Mouse (Mus musculus) Patski (cell line): ENCODE measurements around the gene Lpar1. TPM values are rescaled to one million over a fixed set of nuclear protein-coding genes. Genes with fewer than 3 reads are reported as not detected.

Experiments used
- ATAC-seq: fragments of 100-300 bp; one replicate; pipeline ENCODE4 v1.8.0; 2021
- CTCF ChIA-PET: fragments of 350-600 bp; sonication (Branson Sonifier 250); formaldehyde crosslinking; loops from one replicate; lab custom pipeline; 2022; ENCODE audit warnings: inconsistent platforms; lab: Charles Lee
- POLR2A ChIA-PET: fragments of 350-600 bp; sonication (Branson Sonifier 250); formaldehyde crosslinking; loops from one replicate; lab custom pipeline; 2022; ENCODE audit warnings: antibody characterized with exemption, inconsistent platforms; lab: Charles Lee
- DNase-seq: peaks from one replicate; pipeline ENCODE4 v3.0.0-alpha.2; 2011; ENCODE audit warnings: low read depth, low spot score
- H3K27me3 ChIP-seq: fragments of 371-371 bp; one replicate; pipeline ENCODE4 v1.5.1; 2021
- CTCF ChIP-seq: fragments of 100-300 bp; IDR thresholded peaks from one replicate; pipeline ENCODE4 v1.5.1; 2021
- in situ Hi-C: fragments of 300-500 bp; cut with MboI; formaldehyde crosslinking; loops from 3 replicates; pipeline ENCODE4 v1.11.1; 2018; ENCODE audit warnings: low pct_unique_long_range_greater_than_20kb, mixed read lengths
- polyA plus RNA-seq: library from polyadenylated mRNA; unstranded; gene quantifications from one replicate; pipeline ENCODE4 v1.2.3, GENCODE M21; 2021

Lpar1 gene
- polyA plus RNA-seq, 1 experiment from 2014 or later, result 2.7 TPM

DNA sequence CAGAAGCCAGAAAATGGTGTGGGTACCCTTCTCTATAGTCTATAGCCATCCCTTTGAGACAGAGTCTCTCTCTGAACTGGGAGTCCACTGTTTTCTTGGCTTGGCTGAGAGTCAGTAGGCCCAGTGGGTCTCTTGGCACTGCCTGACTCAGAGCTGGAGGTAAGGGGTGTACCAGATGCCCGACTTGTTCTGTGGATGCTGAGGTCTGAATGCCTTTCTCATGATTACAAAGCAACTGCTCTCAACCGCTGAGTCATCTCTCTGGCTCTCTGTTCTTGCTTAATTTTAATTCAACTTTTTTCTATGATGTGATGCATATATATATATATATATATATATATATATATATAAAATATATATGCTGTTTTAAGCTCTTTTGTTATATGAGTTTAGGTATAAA lies 91.1 kb downstream of the Lpar1 start:
- no peak for DNase-seq
- in situ Hi-C loops, result no loop called here
- H3K27me3 ChIP-seq, result no peaks in the 10 kb centered on the region
- no peak for ATAC-seq
- ChIA-PET CTCF (no interaction called here), POLR2A (interaction anchor here (0.6 kb wide), 1 partner anchor 17 kb away, joined by 3 read pairs; no protein-coding TSS in a partner anchor)
- no peak for TF ChIP-seq CTCF

GRCm38 (mm10) chr4:58453334-58453733 lies 100.4 kb downstream of the Lpar1 start:
- no peak for TF ChIP-seq CTCF
- ChIA-PET CTCF (no interaction called here), POLR2A (no interaction called here)
- in situ Hi-C loops, result no loop called here
- DNase-seq, result no peak
- H3K27me3 ChIP-seq, result no peaks in the 10 kb centered on the region
- ATAC-seq, result no peak

GRCm38 (mm10) chr4:58448825-58449224 lies 104.9 kb downstream of the Lpar1 start:
- DNase-seq (no peak), ATAC-seq (no peak)
- CTCF ChIA-PET, result no interaction called here
- no peak for TF ChIP-seq CTCF
- H3K27me3 ChIP-seq, result no peaks in the 10 kb centered on the region
- in situ Hi-C loops, result no loop called here
- POLR2A ChIA-PET, result no interaction called here

DNA sequence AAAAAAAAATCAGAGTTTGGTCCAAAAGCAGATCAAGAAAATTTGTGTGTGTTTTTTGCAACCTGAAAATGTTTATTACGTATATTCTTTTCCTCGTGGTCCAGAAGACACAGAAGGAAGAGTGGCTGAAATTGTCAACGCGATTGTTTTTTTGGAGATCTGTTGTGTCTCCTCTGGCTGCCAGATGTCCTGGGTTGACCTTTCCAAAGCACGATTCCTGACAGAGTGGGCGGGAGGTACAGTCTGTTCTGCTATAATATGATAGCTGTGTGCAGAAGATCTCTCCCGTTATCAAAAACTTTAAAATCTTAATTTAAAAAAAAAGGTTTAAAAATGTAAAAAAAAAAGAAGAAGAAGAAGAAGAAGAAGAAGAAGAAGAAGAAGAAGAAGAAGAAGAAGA lies 105.9 kb downstream of the Lpar1 start:
- no peak for ATAC-seq
- no peak for DNase-seq
- H3K27me3 ChIP-seq, result no peaks in the 10 kb centered on the region
- POLR2A ChIA-PET, result no interaction called here
- in situ Hi-C loops, result no loop called here
- TF ChIP-seq CTCF, result no peak
- CTCF ChIA-PET, result no interaction called here

- no peaks in the 10 kb centered on the region for H3K27me3 ChIP-seq
- POLR2A ChIA-PET, result no interaction called here
- TF ChIP-seq CTCF, result no peak
- no peak for DNase-seq
- in situ Hi-C loops, result no loop called here
- CTCF ChIA-PET, result no interaction called here
- no peak for ATAC-seq
These were observed 107.9 kb downstream of the Lpar1 start for GRCm38 (mm10) chr4:58445846-58446245.

DNA sequence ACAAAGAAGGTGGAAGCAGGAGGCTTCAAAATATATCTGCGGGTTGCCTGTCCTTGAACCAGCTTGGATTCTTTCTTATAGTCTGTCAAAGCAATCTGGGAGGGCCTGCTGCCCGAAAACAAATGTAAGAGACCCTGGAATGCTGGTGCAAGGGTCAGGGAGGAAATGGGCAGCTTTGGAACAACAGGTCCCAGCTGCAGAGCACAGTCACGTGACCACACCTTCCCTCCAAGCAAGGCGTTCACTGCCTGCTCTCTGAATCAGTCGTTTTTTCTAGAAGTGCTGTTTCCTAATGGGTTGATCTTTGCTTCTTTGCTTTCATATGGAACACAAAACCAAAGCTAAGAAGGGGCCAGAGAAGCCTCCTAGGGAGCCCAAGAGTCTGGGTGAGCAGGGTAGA lies 111.4 kb downstream of the Lpar1 start:
- DNase-seq, result no peak
- in situ Hi-C loops, result no loop called here
- CTCF ChIA-PET, result interaction anchor here (1.0 to 1.7 kb wide), 2 partner anchors 14 to 16 kb away, joined by 3 to 5 read pairs; no protein-coding TSS in a partner anchor

GRCm38 (mm10) chr4:58438654-58439053 lies 115.0 kb downstream of the Lpar1 start:
- CTCF ChIA-PET, result no interaction called here

More for the DNA sequence above, 111.4 kb downstream of the Lpar1 start:
- no peaks in the 10 kb centered on the region for H3K27me3 ChIP-seq
- POLR2A ChIA-PET, result no interaction called here
- no peak for TF ChIP-seq CTCF
- ATAC-seq, result no peak

DNA sequence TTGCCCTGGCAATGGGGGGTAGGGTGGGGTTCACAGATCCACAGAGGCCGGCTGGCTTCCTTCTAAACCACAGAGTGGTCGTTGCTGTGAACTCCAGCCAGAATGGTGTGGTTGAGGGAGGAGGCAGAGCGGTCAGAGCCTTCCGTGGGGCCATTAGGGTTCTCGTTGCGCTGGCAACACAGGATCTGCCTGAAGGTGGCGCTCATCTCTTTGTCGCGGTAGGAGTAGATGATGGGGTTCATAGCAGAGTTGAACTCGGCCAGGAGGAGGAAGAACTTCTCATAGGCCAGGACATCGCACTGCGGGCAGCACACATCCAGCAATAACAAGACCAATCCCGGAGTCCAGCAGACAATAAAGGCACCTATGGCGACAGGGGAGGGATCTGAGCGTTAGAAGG lies 116.4 kb downstream of the Lpar1 start:
- TF ChIP-seq CTCF, result no peak
- no peak for DNase-seq

More at GRCm38 (mm10) chr4:58438654-58439053, 115.0 kb downstream of the Lpar1 start:
- POLR2A ChIA-PET, result no interaction called here
- no peak for DNase-seq
- no peak for ATAC-seq
- no peaks in the 10 kb centered on the region for H3K27me3 ChIP-seq
- in situ Hi-C loops, result no loop called here
- no peak for TF ChIP-seq CTCF

DNA sequence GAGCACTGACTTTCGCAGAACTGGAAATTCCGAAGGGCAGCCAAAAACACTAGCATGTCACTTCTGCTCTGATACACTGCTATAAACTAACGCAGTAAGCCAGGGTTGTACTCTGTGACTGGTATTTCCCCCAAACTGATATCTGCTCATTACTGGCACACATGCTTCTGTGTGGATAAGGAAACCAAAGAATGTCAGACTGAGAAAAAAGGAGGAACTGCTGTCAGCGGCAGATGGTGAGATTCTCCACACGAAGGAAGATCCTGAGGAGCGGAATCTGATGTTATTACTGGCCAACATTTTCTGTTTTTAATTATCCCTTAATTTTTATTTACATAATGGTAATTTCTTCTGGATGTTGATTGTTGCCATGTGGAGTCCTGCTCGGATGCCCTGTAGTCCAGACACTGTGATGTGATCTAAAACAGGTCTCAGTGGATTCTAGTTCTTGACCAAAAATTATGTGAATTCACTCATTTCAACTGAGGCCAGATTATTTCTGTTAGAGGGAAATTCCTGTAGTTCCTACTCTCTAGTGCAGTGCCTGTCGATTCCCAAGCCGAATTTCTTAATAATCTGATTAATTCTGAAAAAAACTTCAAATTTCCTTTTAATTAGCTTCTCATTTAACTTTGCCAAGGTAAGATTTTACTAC lies 130.3 kb downstream of the Lpar1 start:
- H3K27me3 ChIP-seq, result no peaks in the 10 kb centered on the region
- ChIA-PET CTCF (no interaction called here), POLR2A (no interaction called here)
- no peak for TF ChIP-seq CTCF
- in situ Hi-C loops, result no loop called here
- ATAC-seq (no peak), DNase-seq (no peak)

More for the DNA sequence above, 116.4 kb downstream of the Lpar1 start:
- no peaks in the 10 kb centered on the region for H3K27me3 ChIP-seq
- ATAC-seq, result no peak
- CTCF ChIA-PET, result no interaction called here
- POLR2A ChIA-PET, result no interaction called here
- in situ Hi-C loops, result no loop called here

DNA sequence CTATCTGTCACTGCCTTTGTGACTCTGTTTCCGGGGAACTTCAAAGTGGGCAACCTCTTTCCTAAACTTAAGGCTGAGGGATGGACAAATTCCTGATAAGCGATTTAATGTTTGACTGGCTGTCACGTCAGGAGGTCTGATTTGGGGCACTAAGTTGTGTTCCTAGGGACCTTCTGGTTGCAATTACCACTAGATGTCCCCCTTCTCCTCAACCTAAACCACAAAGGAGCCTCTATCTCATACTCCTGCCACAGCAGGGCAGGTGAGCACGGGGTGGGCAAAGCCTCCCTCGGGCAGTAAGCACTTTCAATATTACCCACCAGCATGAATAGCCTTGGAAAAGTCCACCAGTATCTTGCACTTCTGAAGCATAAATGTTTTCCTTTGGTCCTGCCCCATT lies 134.5 kb downstream of the Lpar1 start:
- in situ Hi-C loops, result loop anchor here (5.0 to 10.0 kb wide), 2 partner anchors 144 to 328 kb away; no protein-coding TSS in a partner anchor
- ATAC-seq, result no peak
- POLR2A ChIA-PET, result interaction anchor here (0.6 kb wide), 1 partner anchor 620 kb away, joined by 4 read pairs; no protein-coding TSS in a partner anchor
- peak; percentile 44 for TF ChIP-seq CTCF
- CTCF ChIA-PET, result no interaction called here
- no peaks in the 10 kb centered on the region for H3K27me3 ChIP-seq
- DNase-seq, result no peak

DNA sequence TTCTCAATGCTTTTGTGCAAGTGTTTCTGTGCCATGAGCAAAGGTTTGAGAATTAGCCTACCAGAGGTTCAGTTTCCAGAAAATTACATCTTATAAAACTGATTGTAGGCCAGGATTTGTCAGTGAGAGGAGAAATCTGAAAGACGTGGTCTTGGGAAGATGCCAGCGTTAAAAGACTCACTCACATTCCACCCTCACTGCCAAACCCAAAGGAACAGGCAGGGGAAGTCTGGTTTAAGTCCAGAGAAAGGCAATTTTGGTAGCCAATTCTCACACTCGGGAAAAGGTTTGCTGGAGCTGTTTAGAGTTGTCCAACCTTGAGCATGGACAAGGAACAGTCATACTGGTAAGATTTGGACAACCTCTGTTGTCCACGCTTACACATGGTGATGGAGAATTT lies 136.4 kb downstream of the Lpar1 start:
- in situ Hi-C loops, result loop anchor here (5.0 to 10.0 kb wide), 2 partner anchors 143 to 330 kb away; no protein-coding TSS in a partner anchor
- no peak for TF ChIP-seq CTCF
- ChIA-PET CTCF (no interaction called here), POLR2A (no interaction called here)
- H3K27me3 ChIP-seq, result no peaks in the 10 kb centered on the region
- peak; percentile 57 for DNase-seq
- no peak for ATAC-seq
